Mouse (Mus musculus) limb, embryonic 11.5 days (tissue): Measurements from ENCODE around the gene Duox2. TPM values are rescaled to one million over a fixed set of nuclear protein-coding genes. Genes with fewer than 3 reads are reported as not detected.

Source experiments
- ATAC-seq: fragments of 200-750 bp; cut with Nextera tagmentation; 2 replicates; pipeline ENCODE4 v1.8.0; 2017; ENCODE audit warnings: low read depth; ENCODE audit not compliant: insufficient number of reproducible peaks, low FRiP score, low TSS enrichment
- DNase-seq: peaks from one replicate; pipeline ENCODE4 v3.0.0-alpha.2; 2015; ENCODE audit warnings: low spot score
- H3K27ac ChIP-seq: fragments of 300-500 bp; sonication (generic); replicated peaks from 2 replicates; pipeline ENCODE4 v1.5.1; 2014; ENCODE audit warnings: low read depth, mild to moderate bottlenecking, low read length
- H3K27me3 ChIP-seq: fragments of 300-500 bp; sonication (generic); 2 replicates; pipeline ENCODE4 v1.6.1; 2014; ENCODE audit warnings: mild to moderate bottlenecking, low read length, mixed read lengths; ENCODE audit not compliant: control insufficient read depth, insufficient read depth
- H3K36me3 ChIP-seq: fragments of 300-500 bp; sonication (generic); 2 replicates; pipeline ENCODE4 v1.6.1; 2014; ENCODE audit warnings: mild to moderate bottlenecking, low read length, moderate library complexity, mixed read lengths; ENCODE audit not compliant: control insufficient read depth, insufficient read depth
- H3K4me1 ChIP-seq: fragments of 300-500 bp; sonication (generic); 2 replicates; pipeline ENCODE4 v1.6.1; 2014; ENCODE audit warnings: low read length, mixed read lengths; ENCODE audit not compliant: control insufficient read depth, insufficient read depth
- H3K4me2 ChIP-seq: fragments of 300-500 bp; sonication (generic); 2 replicates; pipeline ENCODE4 v1.6.1; 2014; ENCODE audit warnings: low read depth, mild to moderate bottlenecking, moderate library complexity; ENCODE audit not compliant: severe bottlenecking
- H3K4me3 ChIP-seq: fragments of 300-500 bp; sonication (generic); 2 replicates; pipeline ENCODE4 v1.5.1; 2014; ENCODE audit warnings: low read depth, low read length
- H3K9ac ChIP-seq: fragments of 300-500 bp; sonication (generic); 2 replicates; pipeline ENCODE4 v1.6.1; 2014; ENCODE audit warnings: mild to moderate bottlenecking, low read length
- H3K9me3 ChIP-seq: fragments of 300-500 bp; sonication (generic); 2 replicates; pipeline ENCODE4 v1.6.1; 2016; ENCODE audit warnings: low read length; ENCODE audit not compliant: control insufficient read depth
- whole genome bisulfite sequencing: fragments of 180-500 bp; shearing (Covaris S2); extraction: QIAGEN DNeasy Blood & Tissue Kit; methylation state at CpG from one replicate; pipeline ENCODE4 v1.1.7; 2014; 5-methylcytosine and 5-hydroxymethylcytosine counted together
- polyA plus RNA-seq: library from polyadenylated mRNA; unstranded; fragments of >200 nt; fragmentation: Nextera tagmentation; extraction: Ambion mirVana; gene quantifications from 2 replicates; pipeline ENCODE4 v1.2.1, GENCODE M21; 2014

The Duox2 gene
- polyA plus RNA-seq, 1 experiment from 2014 or later: not detected

DNA sequence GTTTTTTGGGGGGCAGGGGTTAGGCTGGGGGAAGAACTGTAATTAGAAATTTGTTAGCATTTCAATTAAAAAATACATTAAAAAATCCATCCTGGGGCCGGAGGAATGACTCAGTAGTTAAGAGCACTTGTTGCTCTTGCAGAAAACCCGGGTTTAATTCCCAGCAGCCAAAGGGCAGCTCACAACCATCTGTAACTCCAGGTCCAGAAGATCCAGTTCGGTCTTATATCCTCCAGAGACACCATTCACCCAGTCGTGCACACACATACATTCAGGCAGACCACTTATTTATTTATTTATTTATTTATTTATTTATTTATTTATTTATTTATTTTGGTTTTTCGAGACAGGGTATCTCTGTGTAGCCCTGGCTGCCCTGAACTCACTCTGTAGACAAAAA, 64.9 kb downstream of the Duox2 start:
- DNase-seq: no peak
- no peaks in the 10 kb centered on the region for H3K27me3 ChIP-seq
- no peak overlapping the region for H3K4me3 ChIP-seq
- H3K9ac ChIP-seq: no peak overlapping the region
- no peak for ATAC-seq
- no peaks in the 10 kb centered on the region for H3K9me3 ChIP-seq
- WGBS: 50% methylated on average over 5 of the region's 5 CpGs
- H3K4me2 ChIP-seq: no peak overlapping the region
- no peaks in the 10 kb centered on the region for H3K4me1 ChIP-seq
- no peak overlapping the region for H3K27ac ChIP-seq
- H3K36me3 ChIP-seq: no peaks in the 10 kb centered on the region

DNA sequence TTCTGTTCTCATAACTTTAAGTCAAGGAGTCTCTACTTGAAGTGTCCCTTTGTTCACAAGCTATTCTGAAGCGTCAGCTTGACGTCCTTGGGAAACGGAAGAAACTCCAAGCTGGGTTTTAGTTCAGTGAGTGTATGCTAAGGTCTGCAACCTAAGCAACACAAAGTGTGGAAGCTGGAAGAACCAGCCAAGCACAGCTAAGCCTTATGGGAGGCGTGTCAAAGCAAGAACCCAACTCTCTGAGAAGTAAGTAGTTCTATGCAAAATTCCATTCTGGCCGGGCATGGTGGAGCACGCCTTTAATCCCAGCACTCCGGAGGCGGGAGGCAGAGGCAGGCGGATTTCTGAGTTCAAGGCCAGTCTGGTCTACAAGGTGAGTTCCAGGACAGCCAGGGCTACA, 66.6 kb downstream of the Duox2 start:
- no peaks in the 10 kb centered on the region for H3K27me3 ChIP-seq
- H3K36me3 ChIP-seq: no peaks in the 10 kb centered on the region
- H3K4me1 ChIP-seq: no peaks in the 10 kb centered on the region
- WGBS: 87% methylated on average over 9 of the region's 9 CpGs
- no peaks in the 10 kb centered on the region for H3K9me3 ChIP-seq
- DNase-seq: no peak
- H3K4me3 ChIP-seq: no peak overlapping the region
- no peak for ATAC-seq
- no peak overlapping the region for H3K27ac ChIP-seq
- H3K9ac ChIP-seq: no peak overlapping the region
- no peak overlapping the region for H3K4me2 ChIP-seq

DNA sequence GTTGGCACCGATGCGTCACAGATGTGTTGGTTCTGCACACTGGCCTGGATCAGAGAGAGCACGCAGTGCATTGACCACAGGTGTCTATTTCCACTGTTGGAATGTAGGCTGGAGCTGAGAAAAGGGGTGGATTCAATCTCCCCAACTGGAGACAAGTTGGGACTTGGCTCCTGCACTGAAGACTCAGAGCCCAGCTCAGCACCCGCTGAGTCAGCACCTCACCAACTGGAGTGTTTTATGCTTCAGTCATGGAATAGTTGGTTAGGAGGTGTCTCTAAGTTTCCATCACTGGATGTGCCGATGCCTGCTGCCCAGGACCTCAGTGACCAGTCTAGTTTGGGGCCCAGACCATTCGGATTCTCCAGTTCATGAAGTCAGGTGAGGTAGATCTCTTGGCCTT, 67.9 kb downstream of the Duox2 start:
- no peak for ATAC-seq

More for the DNA sequence above, 67.9 kb downstream of the Duox2 start:
- Histone ChIP-seq H3K4me2 (no peak overlapping the region), H3K9ac (no peak overlapping the region), H3K4me3 (no peak overlapping the region), H3K4me1 (no peaks in the 10 kb centered on the region), H3K27ac (no peak overlapping the region), H3K27me3 (no peaks in the 10 kb centered on the region), H3K36me3 (no peaks in the 10 kb centered on the region), H3K9me3 (no peaks in the 10 kb centered on the region)
- no peak for DNase-seq
- 81% methylated on average over 6 of the region's 6 CpGs for WGBS

Other genes starting within 250 kb of the Duox2 start
- gene Spg11, start 180.1 kb downstream of the Duox2 start, polyA plus RNA-seq: 9.5 and 13.0 TPM in 2 replicates
- gene B2m, start 150.8 kb downstream of the Duox2 start, polyA plus RNA-seq: 112 and 118 TPM in 2 replicates
- gene Trim69, start 137.7 kb downstream of the Duox2 start, polyA plus RNA-seq: 0.17 TPM in 1 of 2 replicates, not detected in the other
- gene Patl2, start 112.3 kb downstream of the Duox2 start, polyA plus RNA-seq: not detected in 2 replicates
- gene Terb2, start 112.2 kb downstream of the Duox2 start, polyA plus RNA-seq: not detected in 2 replicates
- 17.0 and 17.1 TPM in 2 replicates for gene Sord, start 63.7 kb downstream of the Duox2 start, polyA plus RNA-seq
- gene Duoxa2, start 451 bp upstream of the Duox2 start, polyA plus RNA-seq: not detected in 2 replicates
- 0.72 and 1.0 TPM in 2 replicates for gene Duoxa1, start 15.3 kb upstream of the Duox2 start, polyA plus RNA-seq
- gene Duox1, start 17.2 kb upstream of the Duox2 start, polyA plus RNA-seq: 0.04 and 0.13 TPM in 2 replicates
- gene Shf, start 70.7 kb upstream of the Duox2 start, polyA plus RNA-seq: 6.2 and 7.9 TPM in 2 replicates
- not detected in 2 replicates for gene Slc28a2, start 128.0 kb upstream of the Duox2 start, polyA plus RNA-seq
- gene Gm14085, start 186.5 kb upstream of the Duox2 start, polyA plus RNA-seq: not detected in 2 replicates